Mouse (Mus musculus): ENCODE data around the gene Snap91.
A peak's percentile ranks its signal among the peaks of the same experiment; 100 is the strongest.

The Snap91 gene

GRCm38 (mm10) chr9:86744041-86744440 lies 136.4 kb downstream of the Snap91 start:
- DNase-seq (ENCODE audit: extremely low spot score) = no peak

GRCm38 (mm10) chr9:86742959-86743911 lies 137.2 kb downstream of the Snap91 start, which contains the start of gene Prss35:
TSS of gene Prss35 (plus strand) at chr9:86743649.
- DNase-seq (ENCODE audit: extremely low spot score) = peak; percentile 57

GRCm38 (mm10) chr9:86739971-86740370 lies 140.5 kb downstream of the Snap91 start:
- no peak for DNase-seq (ENCODE audit: extremely low spot score)

- no peak for DNase-seq (ENCODE audit: extremely low spot score)
Measured at GRCm38 (mm10) chr9:86738801-86739200, 141.7 kb downstream of the Snap91 start.

- no peak for DNase-seq (ENCODE audit: extremely low spot score)
Measured at GRCm38 (mm10) chr9:86738067-86738466, 142.4 kb downstream of the Snap91 start.

- DNase-seq (ENCODE audit: extremely low spot score) = no peak
Measured at GRCm38 (mm10) chr9:86736991-86737390, 143.5 kb downstream of the Snap91 start.

GRCm38 (mm10) chr9:86734795-86735194 lies 145.7 kb downstream of the Snap91 start:
- no peak for DNase-seq (ENCODE audit: extremely low spot score)

- DNase-seq (ENCODE audit: extremely low spot score) = no peak
Measured at GRCm38 (mm10) chr9:86734357-86734756, 146.1 kb downstream of the Snap91 start.

- DNase-seq (ENCODE audit: extremely low spot score) = no peak
Measured at GRCm38 (mm10) chr9:86729811-86730210, 150.6 kb downstream of the Snap91 start.

GRCm38 (mm10) chr9:86729084-86729483 lies 151.4 kb downstream of the Snap91 start:
- DNase-seq (ENCODE audit: extremely low spot score) = no peak

- DNase-seq (ENCODE audit: extremely low spot score) = no peak
Measured at GRCm38 (mm10) chr9:86728214-86728814, 152.1 kb downstream of the Snap91 start.

- no peak for DNase-seq (ENCODE audit: extremely low spot score)
Measured at GRCm38 (mm10) chr9:86726381-86726720, 154.1 kb downstream of the Snap91 start.

GRCm38 (mm10) chr9:86725604-86726380 lies 154.7 kb downstream of the Snap91 start:
- no peak for DNase-seq (ENCODE audit: extremely low spot score)

- DNase-seq (ENCODE audit: extremely low spot score) = no peak
Measured at GRCm38 (mm10) chr9:86725066-86725465, 155.4 kb downstream of the Snap91 start.

GRCm38 (mm10) chr9:86720794-86721193 lies 159.7 kb downstream of the Snap91 start:
- DNase-seq (ENCODE audit: extremely low spot score) = no peak

- DNase-seq (ENCODE audit: extremely low spot score) = no peak
Measured at GRCm38 (mm10) chr9:86720227-86720626, 160.2 kb downstream of the Snap91 start.

GRCm38 (mm10) chr9:86717119-86717518 lies 163.3 kb downstream of the Snap91 start:
- DNase-seq (ENCODE audit: extremely low spot score) = no peak

- no peak for DNase-seq (ENCODE audit: extremely low spot score)
Measured at GRCm38 (mm10) chr9:86716540-86716939, 163.9 kb downstream of the Snap91 start.
